Mouse (Mus musculus) adrenal gland, postnatal 10 days (tissue): Measurements from ENCODE around the gene Pmm1. TPM values are rescaled to one million over a fixed set of nuclear protein-coding genes. Genes with fewer than 3 reads are reported as not detected.

Source experiments
- DNase-seq: peaks from one replicate; pipeline ENCODE4 v3.0.0; 2021; ENCODE audit warnings: mixed read lengths
- total RNA-seq, 2 experiments: library from RNA; stranded (reverse); gene quantifications; 2 replicates each; pipeline ENCODE4 v1.2.3; 2021

Gene Pmm1
- total RNA-seq, 2 experiments from 2014 or later = 81.4 to 94.8 TPM

DNA sequence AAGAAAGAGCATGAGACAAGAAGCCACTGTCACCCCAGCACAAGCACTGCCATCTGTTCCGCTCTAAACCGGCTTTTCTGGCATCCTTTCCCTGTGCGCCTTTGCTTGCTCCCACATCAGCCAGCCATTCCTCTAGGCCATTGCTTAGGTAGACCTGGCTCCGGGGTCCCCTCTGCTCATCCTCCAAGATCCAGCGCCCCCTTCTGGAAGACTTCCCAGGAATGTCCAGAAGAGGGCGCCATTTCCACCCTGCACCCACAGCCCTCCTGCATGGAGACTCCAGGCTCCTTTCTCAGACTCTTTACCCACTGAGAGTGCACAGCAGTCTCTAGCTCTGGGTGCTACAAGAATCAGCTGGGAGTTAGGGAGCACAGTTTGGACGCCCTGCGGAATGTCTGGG is 4.3 kb downstream of the Pmm1 start:
- peak; percentile 74 for DNase-seq

DNA sequence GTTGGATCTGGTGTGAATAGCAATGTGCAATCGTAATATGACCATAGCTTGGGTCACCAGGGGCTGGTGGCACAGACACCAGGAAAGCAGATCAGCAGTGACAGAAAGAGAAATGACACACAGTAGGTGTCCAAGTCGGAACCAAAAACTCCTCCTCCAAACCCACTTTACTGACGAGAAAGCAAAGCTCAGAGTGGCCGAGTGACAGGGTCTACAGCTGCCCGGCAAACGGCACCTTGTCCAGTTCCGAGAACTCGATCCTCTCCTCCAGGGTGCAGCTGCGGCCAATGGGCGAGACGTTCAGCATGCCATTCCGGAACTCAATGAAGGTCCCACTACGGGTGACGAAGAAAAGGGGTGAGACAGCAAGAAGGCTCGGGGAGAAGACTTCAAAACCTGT is 5.3 kb downstream of the Pmm1 start:
- no peak for DNase-seq

DNA sequence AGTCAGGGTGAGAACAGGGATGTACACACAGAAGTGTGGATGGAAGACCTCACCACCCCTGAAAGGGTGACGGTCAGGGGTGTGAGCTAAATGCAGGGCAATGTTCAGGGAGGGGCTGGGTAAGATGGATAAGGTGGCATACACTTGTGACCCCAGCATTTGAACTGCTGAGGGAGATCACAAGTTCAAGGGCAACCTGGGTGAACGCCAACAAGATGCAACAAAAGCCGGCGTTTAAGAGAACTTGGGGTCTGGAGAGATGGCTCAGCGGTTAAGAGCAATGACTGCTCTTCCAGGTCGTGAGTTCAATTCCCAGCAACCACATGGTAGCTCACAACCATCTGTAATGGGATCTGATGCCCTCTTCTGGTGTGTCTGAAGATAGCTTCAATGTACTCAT is 6.0 kb downstream of the Pmm1 start:
- DNase-seq = no peak

DNA sequence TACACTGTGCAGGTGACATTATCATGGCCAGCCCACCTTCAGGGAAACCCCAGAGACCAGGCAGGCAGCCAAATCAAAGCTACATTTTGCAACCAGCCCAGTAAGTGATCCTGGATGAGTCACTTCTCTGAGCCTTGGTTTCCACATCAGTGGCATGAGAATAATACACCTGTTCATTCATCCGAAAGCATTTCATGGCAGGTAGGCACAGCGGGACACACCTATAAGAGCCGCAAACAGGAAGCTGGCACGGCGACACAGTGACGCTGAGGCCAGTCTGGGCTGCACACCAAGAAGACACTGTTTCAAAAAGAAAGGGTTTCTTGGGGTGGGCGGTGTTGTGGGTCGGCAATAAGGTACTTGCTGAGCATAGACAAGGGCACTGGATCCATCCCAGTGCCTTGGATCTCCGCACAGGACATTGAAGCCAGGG is 6.6 kb downstream of the Pmm1 start:
- no peak for DNase-seq

DNA sequence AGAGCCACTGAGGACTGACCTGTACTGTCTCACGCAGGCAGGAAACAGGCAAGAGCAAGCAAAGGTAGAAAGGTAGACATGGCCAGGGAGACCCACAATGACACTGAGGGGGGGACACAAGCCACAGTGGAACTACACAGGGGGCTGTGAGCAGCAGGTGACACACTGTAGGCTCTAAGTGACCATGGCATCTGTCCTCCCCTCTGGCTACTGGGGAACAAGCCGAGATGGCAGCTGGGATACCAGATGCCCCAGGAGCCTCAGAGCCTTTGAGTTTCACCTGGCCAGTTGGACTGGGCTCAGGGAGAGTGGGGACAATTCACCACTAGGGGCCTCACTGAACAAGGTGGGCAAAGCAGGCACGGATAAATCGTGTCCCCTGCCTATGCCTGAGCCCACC is 8.4 kb downstream of the Pmm1 start:
- no peak for DNase-seq

DNA sequence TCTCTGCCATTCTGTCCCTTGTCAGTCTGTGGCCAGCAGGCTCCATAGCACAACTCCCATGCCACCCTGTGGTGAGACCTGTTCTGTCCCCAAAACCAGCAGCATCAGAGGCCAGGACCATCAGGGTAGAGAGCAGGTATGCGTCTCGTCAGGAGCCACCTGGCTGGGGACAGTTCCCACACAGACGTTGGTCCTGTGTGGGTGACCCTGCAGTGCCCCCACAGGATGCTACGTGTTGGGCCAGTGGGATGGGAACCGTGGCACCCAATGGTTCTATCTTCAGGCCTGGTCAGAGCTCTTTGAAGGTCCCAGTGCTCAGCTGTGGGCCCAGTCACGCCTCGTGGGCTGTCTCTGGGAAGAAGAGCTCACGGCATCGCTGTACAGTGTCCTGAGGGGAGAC is 9.6 kb downstream of the Pmm1 start:
- DNase-seq = no peak

DNA sequence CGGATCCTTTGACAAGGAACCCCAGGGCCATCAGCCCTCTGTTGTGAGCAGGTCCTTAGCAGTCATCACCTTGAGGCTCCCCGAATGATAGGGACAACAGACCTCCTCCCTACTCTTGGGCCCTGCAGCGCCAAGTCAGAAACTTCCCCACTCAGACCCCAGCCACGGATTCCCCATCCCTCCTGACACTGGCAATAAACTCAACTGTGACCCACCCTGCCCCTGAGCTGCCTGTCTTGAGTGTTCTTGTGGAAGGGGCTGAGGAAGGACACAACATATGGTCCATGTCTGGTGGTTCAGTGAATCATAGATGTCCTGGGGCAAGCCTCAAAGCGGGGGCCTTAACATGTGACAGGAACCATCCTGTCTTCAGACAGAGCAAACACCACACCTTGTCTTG is 10.0 kb downstream of the Pmm1 start:
- no peak for DNase-seq

DNA sequence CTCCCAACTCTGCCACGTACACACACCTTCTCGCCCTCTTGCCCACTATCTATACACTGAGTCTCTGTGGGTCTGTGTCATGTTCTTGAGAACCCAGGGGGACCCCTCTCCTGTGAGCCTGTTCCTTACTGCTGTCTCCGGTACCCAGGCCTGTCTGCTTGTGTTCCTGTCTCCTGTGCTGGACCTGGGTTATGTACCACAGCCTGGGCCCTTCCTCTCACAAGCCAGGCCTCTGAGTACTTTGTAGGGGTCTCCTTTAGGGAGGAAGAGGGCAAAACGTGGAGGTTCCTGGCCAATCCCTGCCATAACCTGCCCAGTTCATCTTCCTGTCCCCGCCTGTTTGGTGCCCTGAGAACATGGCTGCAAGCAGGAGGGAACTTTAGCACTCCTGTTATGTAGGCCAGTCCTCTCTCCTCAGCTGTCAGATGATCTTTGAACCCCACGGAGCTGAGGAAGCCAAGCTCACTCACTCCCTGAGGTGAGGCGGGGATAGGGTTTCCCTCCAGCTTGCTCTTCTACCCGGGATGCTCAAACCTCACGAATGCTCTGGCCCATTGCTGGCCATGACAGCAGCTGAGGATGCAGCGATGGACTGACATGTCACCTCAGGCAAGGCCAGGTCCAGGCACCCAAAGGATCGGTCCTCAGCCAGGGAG is 11.1 kb downstream of the Pmm1 start:
- DNase-seq = no peak

DNA sequence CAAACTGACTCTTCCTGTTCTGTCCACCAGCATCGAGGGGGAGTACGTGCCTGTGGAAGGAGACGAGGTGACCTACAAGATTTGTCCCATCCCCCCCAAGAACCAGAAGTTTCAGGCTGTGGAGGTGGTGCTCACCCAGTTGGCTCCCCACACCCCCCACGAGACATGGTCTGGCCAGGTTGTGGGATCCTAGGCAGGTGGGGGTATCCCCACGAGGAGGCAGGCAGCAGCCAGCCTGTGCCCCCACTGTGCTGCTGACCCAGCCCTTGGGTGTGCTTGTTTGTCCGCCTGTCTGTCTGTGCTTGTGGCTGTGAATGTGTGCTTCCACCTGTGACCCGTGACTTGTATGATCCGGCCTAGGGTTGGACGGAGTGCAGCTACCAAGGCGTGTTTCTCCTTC is 11.7 kb downstream of the Pmm1 start:
- no peak for DNase-seq

DNA sequence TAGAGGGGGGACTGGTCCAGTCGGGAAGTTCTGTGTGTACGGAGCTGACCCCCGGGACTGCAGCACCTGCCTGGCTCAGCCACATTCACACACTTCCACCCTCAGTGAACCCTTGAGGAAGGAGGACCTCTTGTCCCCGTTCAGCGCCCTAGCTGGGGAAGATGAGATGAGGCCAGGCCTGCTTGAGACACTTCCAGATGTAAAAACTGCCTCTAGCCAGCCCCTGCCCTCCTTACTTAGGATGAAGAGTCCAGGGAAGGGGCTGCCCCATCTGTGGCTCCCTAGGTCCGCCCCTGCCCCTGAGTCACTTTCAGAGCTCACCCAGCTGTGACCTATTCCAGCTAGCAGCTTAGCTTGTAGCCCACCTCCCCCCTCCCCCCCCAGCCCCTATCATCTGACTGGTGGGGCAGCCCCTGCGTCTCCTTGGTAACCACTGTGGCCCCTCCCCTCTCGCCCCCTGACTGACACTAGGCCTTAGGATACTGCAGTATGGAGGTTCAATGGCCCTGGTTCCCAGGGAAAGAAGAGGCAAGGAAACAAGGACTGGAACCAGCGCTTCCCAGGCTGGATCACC is 17.5 kb downstream of the Pmm1 start:
- DNase-seq = no peak

DNA sequence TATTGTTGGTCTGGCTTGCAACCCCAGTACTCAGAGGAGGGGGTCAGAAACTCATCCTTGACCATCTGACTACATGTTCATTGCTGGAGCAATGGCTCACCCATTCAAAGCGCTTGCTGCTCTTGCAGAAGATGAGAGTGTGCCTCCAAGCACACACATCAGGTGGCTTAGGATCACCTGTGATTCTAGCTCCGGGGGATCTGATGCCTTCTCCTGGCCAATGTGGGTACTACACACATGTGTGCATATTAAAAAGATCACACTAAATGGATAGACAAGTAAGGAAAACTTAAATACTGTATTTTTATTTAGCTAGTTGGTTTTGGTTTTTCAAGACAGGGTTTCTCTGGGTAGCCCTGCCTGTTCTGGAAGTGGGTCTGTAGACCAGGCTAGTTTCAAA is 19.7 kb downstream of the Pmm1 start:
- no peak for DNase-seq

DNA sequence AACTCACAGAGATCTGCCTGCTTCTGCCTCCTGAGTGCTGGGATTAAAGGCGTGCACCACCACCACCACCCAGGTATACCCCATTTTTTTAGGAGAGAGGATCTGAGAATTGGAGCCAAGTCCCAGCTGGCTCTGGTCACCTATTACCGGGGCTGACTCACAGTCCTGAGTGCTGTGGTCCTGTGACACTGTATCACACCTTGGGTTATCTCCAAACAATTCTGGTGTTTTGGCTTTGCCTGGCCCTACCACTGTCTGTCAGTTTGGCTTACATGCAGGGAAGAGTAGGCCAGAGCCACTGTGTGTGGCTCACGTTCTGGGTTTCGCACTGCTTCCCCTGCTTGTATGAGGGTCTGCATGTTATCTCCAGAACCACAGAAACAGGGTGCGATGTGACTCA is 20.5 kb downstream of the Pmm1 start:
- DNase-seq = no peak

DNA sequence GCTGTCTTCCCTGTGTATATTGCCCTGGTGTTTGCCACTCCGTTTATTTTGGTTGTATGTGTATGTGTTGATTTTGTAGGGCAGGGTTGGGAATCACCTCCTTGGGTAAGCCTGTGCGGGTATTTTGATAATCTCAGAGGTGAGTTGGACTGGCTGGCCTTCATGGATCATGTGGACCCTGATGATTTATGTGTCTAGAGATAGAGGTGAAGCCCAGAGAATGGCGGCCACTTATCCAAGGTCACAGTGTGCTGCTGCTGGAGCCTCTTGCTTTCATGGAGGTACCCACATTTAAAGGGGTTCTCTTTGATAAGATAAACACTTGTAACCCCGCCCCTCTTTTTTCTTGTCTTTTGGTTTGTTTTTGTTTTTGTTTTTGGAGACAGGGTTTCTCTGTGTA is 21.0 kb downstream of the Pmm1 start:
- no peak for DNase-seq

DNA sequence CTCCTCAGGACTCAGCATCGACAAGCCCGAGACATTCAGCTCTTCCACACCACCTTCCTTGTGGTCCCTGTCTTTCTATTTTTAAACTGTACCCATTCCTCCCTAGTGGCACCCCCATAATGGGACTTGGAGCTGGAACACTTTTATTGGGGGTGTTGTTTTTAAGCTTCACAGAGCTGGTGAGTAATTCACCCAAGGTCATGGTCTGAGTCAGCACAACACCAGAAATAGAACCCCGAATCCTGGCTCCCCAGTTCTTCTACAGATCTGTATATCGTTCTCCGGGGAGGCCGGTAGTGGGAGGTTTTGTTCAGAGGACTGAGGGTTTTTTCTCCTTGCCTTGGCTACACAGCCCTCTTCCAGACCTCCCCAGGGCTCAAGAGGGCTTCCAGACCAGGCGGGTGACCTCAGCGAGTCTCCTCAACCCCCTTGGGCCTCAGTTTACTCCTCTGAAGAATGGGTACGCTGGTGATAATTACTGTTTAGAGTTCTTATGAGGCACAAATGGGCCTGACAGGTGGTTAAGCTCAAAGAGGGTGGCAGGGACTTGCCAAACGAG is 21.5 kb downstream of the Pmm1 start:
- no peak for DNase-seq

DNA sequence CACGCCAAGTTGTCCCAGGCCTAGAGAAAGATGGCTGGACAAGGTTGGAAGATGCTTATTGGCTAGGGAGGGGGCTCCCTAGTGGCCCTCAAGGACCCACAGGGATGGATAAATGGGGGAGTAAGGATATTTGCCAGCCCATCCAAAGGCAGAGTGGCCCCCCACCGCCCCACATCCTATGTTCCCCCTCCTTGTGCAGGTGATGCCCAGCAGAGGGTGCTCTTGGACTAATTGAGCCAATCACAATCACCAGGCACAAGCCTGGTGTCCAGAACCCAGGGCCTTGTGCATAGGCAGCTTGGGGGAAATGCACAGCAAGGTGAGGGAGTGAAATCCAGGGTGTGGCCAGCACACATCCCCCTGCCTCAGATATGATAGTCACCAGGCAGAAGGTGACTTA is 22.5 kb downstream of the Pmm1 start:
- DNase-seq = peak; percentile 70

DNA sequence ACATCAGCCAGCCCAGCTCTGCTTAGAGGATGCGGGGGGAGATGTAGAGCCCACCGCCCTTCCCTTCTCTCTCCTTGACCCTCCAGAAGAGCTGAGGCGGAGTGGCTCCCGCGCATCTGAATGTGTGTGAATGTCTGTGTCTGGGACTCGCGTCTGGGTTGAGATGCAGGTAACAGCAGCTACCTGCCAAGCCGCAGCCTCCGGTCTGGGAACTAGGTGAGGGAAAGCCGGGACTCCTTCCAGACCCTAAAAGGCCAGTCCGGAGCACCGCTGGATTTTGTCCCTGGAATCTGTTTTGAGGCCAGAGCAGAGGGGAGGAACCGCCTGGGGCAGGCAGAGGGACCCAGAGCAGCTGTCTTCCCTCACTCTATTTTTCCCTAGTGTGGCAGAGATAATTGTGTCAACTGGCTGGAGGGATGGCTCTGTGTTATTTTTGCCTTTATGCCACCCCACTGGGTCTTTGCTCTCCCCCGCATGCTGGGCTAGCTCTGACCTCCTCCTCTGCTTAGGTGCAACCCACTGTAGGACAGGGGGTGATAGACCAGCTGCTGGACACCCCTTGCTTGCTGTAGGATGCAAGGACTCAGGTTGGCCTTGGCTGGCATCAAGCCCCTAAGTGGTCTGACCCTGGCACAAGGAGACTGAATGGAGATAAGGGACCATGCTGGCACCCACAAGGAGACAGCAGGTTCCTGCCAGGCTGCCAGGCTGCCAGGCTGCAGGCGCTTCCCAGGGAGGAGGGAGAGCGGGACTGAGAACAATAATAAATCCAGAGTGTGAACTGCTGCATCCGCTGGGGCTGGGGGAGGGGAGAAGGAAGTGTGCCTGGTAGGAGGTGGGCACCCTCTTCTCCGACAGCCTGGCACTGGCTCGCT is 23.4 kb downstream of the Pmm1 start:
- peak; percentile 72 for DNase-seq

DNA sequence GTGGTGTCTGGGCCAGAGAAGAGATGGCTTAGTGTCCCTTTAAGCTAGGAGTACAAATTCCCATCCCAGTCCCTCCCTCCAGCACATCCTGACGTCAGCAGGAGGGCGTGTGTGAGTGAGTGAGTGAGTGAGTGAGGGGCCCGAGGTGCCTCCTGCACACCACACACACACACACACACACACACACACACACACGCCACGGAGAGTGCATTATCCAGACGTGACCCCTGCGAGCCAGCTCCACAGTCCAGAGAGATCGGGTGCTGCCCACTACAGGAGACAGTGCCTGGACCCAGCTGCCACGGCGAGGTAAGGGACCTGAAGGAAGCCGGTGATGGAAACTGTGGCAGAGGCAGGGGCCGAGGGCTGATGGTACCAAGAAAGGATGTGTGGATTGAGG is 24.1 kb downstream of the Pmm1 start, which contains the start of gene Csdc2:
Gene Csdc2, plus strand, starts transcription at position 81 of the 400 bp plus-strand sequence.
- DNase-seq = peak; percentile 75

DNA sequence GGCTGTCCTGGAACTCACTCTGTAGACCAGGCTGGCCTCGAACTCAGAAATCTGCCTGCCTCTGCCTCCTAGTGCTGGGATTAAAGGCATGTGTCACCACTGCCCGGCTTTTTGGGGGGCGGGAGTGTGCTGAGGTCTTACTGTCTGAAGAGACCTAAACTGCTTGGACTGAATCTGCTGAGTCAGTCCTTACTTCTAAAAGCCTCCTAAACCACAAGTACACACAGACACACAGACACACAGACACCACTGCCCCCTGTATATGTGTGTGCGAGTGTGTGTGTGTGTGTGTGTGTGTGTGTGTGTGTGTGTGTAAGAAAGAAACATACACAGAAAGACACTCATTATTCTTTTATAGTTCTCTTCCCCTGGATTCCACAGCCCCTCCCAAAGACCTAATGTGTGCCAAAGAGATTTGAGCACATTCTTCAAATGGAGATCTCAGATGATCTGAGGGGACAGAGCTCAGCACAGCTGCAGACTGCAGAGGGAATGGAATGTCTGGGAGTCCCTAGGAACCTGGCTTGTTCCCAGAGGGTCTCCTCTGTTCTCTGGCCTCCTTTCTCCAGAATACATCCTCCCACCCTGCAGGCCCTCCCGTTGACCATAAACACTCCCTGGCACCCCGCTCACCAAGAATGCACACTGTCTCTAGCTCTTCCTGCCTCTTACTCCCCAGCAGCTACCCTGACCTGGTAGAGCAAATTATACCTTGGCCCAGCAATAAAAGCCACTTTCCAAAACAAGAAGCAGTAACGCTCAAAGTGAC is 24.7 kb downstream of the Pmm1 start:
- DNase-seq = no peak

DNA sequence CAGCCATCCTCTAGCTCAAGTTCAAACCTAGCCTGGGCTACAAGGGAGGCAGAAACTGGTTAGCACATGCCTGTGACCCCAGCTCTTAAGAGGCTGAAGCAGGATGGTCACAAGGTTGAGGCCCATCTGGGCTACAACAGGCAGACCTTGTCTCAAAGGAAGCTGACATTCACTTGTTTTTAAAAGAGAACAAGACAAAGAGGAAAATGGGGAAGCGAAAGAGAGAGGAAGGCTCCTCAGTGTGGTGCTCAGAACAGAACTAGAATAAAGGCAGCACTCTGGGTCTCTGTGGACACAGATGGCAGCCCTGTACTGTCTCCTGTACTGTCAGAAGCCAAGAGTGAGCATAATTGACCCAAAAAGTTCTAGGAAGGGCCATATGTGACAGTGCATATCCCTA is 26.7 kb downstream of the Pmm1 start:
- DNase-seq = no peak

DNA sequence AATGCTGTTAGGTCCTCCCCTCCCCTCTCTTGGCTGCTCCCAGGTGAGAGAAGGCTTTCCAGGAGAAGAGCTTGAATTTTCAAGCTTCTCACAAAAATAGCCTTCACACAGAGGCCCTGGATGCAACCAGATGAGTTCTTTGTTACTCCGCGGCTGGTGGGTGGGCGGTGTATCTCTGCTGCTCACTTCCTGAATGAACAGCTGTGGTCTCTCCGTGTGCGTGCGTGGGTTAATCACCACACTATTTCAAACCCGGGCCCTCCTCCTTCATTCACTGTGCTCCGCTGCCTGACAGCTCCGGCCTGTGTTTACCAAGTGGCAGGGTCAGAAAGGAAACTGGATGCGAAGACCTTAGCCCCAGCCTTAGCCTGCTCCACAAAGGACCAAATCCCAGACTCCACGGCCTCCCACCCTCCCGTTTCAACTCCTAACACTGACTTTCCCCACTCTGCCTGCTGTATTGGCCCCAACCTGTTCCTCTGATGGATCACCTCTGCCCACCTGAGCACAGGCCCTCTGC is 27.7 kb downstream of the Pmm1 start:
- DNase-seq = no peak

DNA sequence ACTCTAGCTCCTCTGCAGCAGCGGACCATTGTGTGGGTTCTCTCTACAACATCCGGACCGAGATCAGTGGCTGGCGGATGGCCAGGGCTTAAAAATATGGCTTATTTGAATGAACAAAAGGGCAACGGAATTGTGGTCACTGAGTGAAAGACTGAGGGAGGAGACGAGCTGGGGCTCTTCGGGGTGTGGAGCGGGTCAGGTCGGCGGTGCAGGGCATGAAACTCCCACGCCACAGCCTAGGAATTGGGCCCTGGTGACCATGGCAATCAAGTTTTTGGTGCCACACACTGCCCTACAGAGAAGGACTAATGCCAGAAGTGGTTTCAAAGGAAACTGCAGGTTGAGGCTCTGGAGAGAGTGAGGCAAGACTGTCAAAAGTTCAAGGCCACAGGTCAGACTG is 32.5 kb downstream of the Pmm1 start:
- DNase-seq = peak; percentile 70

DNA sequence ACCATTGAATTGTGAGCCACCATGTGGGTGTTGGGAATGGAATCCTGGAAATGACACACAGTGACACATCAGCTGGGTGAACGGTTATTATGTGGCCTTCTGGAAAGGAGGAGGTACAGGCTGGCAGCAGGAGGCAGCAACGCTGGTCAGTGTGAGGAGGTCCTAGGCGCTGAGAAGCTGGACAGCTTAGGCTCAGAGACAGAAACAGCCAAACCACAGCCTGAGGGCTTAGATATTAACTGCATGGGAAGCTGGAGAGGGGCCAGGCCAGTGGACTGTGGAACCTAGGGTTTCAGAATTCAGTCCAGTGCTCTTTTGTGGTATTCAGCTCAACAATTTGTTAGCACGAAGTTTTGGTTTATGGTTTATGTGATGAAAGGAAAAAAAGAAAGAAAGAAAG is 33.0 kb downstream of the Pmm1 start:
- no peak for DNase-seq
